Mouse (Mus musculus) spleen, postnatal 10 days (tissue): ENCODE results near the gene Higd2a.
A peak's percentile ranks its signal among the peaks of the same experiment; 100 is the strongest.

ENCODE experiments used
- DNase-seq, 2 experiments: peaks; one replicate each; pipeline ENCODE4 v3.0.0; 2021 to 2022; ENCODE audit warnings: low spot score in 2 of 2

Gene Higd2a

DNA sequence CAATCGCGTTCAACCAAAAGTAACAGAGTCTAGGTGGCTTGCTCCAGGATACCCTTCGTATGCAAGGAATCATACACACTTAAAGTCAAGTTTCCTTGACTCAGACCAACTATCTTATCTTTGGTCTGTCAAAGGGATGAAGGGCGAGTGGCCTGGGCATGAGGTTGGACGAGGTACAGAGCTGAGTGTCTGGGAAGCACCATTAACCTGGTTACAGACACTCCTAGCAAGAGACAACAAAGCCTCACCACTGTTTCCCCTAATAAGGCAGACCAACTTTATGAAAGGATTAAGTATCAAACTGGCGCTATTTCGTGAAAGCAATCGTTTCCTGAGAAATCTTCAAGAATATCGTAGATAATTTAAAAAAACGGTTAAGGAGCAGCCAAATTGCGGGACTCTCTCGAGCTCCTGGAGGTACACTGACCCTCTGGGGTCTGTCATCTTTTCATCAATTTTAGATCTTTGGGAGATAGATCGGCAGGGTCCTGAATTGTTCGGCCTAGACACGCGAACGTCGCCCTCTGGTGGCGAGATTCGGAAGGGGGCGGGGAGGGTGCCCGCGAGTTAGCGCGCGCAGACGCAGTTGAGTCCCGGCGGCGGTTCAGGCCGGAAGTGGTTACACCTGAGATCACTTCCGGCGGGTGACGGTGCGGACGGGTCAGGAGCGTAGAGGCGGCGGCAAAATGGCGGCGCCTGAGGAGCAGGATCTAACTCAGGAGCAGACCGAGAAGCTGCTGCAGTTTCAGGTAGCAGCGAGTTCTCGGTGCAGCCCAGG is 31.3 kb downstream of the Higd2a start, which contains the start of gene Faf2:
Gene Faf2, plus strand, starts transcription at position 630 of the 778 bp plus-strand sequence.
- DNase-seq, result peak; percentile 98 to 99

- no peak for DNase-seq
Measured at GRCm38 (mm10) chr13:54621960-54622521, 32.0 kb downstream of the Higd2a start.

- DNase-seq, result no peak
Measured at GRCm38 (mm10) chr13:54629128-54629527, 39.1 kb downstream of the Higd2a start.

GRCm38 (mm10) chr13:54632731-54633277 is 42.8 kb downstream of the Higd2a start:
- DNase-seq, result no peak

DNA sequence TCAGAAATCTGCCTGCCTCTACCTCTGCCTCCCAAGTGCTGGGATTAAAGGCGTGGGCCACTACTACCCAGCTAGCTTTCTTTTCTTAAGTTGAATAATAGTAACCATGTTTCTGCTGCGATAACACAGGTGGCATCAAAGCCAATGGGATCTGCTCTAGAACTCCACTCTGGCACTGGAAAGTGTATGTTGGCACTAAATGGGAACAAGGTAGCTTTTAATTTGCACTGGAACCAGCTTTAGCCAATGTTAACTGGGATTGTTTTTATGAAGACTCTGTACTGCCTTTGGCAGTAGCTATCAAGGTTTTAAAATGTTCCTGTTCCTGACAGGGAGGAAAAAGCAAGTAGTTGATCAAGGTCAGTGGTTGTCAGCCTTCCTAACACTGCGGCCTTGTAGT is 45.0 kb downstream of the Higd2a start:
- no peak for DNase-seq
